Mouse (Mus musculus): ENCODE results near the gene Tnfrsf8. TPM values are rescaled to one million over a fixed set of nuclear protein-coding genes. Genes with fewer than 3 reads are reported as not detected.

The Tnfrsf8 gene
- polyA plus RNA-seq, 2 experiments, result 0.02 to 0.05 TPM

GRCm38 (mm10) chr4:145286369-145287120 is 28.4 kb downstream of the Tnfrsf8 start:
- Histone ChIP-seq H3K9me3 (ENCODE audit: control insufficient read depth, low read length) (no peaks in the 10 kb centered on the region), H3K27me3 (ENCODE audit: control insufficient read depth, insufficient read depth, low read length) (no peaks in the 10 kb centered on the region), H3K4me3 (ENCODE audit: insufficient read depth in 1 of 2, low read depth in 2 of 2, low read length in 2 of 2) (no peak overlapping the region), H3K4me2 (ENCODE audit: low read depth) (no peak overlapping the region), H3K4me1 (replicated peaks; ENCODE audit: control insufficient read depth in 2 of 2, insufficient read depth in 2 of 2, low read length in 1 of 2) (no peaks in the 10 kb centered on the region; a peak in 1 of 4 replicates), H3K27ac (no peak overlapping the region), H3K9ac (replicated peaks) (no peak overlapping the region), H3K36me3 (replicated peaks; ENCODE audit: control insufficient read depth, insufficient read depth, low read depth) (no peaks in the 10 kb centered on the region)
- WGBS (ENCODE audit: insufficient replicate concordance), result 31% methylated on average over 4 of the region's 4 CpGs
- DNase-seq (ENCODE audit: low read depth in 3 of 3, low spot score in 3 of 3) (peak; percentile 26 to 44 (median 41)), ATAC-seq (ENCODE audit: insufficient read depth) (peak; percentile 44)
- TF ChIP-seq EP300 (IDR thresholded peaks at IDR 0.05; ENCODE audit: low read depth) (no peak), CTCF (IDR thresholded peaks at IDR 0.05; ENCODE audit: low read depth) (peak; percentile 79)

- no peaks in the 10 kb centered on the region for H3K36me3 ChIP-seq (replicated peaks; ENCODE audit: control insufficient read depth, insufficient read depth, low read depth)
- no peaks in the 10 kb centered on the region; a peak in 1 of 4 replicates for H3K4me1 ChIP-seq (replicated peaks; ENCODE audit: control insufficient read depth in 2 of 2, insufficient read depth in 2 of 2, low read length in 1 of 2)
- no peak overlapping the region for H3K9ac ChIP-seq (replicated peaks)
- ATAC-seq (ENCODE audit: insufficient read depth), result no peak
- 69% methylated on average over 4 of the region's 4 CpGs for WGBS (ENCODE audit: insufficient replicate concordance)
- DNase-seq (ENCODE audit: low read depth in 3 of 3, low spot score in 3 of 3), result no peak
- TF ChIP-seq EP300 (IDR thresholded peaks at IDR 0.05; ENCODE audit: low read depth), result no peak
- TF ChIP-seq CTCF (IDR thresholded peaks at IDR 0.05; ENCODE audit: low read depth), result no peak
- H3K27me3 ChIP-seq (ENCODE audit: control insufficient read depth, insufficient read depth, low read length), result no peaks in the 10 kb centered on the region
- H3K4me3 ChIP-seq (ENCODE audit: insufficient read depth in 1 of 2, low read depth in 2 of 2, low read length in 2 of 2), result no peak overlapping the region
- no peak overlapping the region for H3K27ac ChIP-seq
- no peak overlapping the region for H3K4me2 ChIP-seq (ENCODE audit: low read depth)
- no peaks in the 10 kb centered on the region for H3K9me3 ChIP-seq (ENCODE audit: control insufficient read depth, low read length)
Measured at GRCm38 (mm10) chr4:145284675-145285074, 30.3 kb downstream of the Tnfrsf8 start.

- Histone ChIP-seq H3K9me3 (ENCODE audit: control insufficient read depth, low read length) (no peaks in the 10 kb centered on the region), H3K4me3 (ENCODE audit: insufficient read depth in 1 of 2, low read depth in 2 of 2, low read length in 2 of 2) (no peak overlapping the region), H3K4me2 (ENCODE audit: low read depth) (no peak overlapping the region), H3K27ac (no peak overlapping the region), H3K27me3 (ENCODE audit: control insufficient read depth, insufficient read depth, low read length) (no peaks in the 10 kb centered on the region), H3K36me3 (replicated peaks; ENCODE audit: control insufficient read depth, insufficient read depth, low read depth) (no peaks in the 10 kb centered on the region), H3K4me1 (replicated peaks; ENCODE audit: control insufficient read depth in 2 of 2, insufficient read depth in 2 of 2, low read length in 1 of 2) (no peaks in the 10 kb centered on the region; a peak in 1 of 4 replicates), H3K9ac (replicated peaks) (no peak overlapping the region)
- 48% methylated on average over 6 of the region's 6 CpGs for WGBS (ENCODE audit: insufficient replicate concordance)
- TF ChIP-seq CTCF (IDR thresholded peaks at IDR 0.05; ENCODE audit: low read depth), result no peak
- no peak for TF ChIP-seq EP300 (IDR thresholded peaks at IDR 0.05; ENCODE audit: low read depth)
- ATAC-seq (ENCODE audit: insufficient read depth) (no peak), DNase-seq (ENCODE audit: low read depth in 3 of 3, low spot score in 3 of 3) (no peak)
Measured at GRCm38 (mm10) chr4:145283441-145283840, 31.5 kb downstream of the Tnfrsf8 start.

DNA sequence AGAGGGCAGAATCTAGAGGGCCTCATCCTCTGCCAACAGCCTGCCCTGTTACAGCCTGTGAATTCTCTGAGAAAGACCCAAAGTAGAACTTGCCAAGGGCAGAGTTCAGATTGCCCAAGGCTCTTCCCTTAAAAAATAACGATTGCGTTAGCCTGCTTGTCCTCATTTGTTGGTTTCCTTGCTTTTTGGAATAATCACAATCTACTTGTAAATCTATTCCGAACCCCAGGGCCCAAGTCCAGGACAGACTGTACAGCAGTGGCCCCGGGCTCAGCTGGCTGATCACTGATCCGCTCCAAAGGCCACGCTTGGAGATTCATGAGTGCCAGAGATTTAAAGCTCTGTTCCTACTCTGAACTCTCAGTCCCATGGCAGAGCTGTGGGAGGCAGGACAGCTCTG is 34.0 kb downstream of the Tnfrsf8 start:
- H3K9ac ChIP-seq (replicated peaks), result no peak overlapping the region
- H3K4me3 ChIP-seq (ENCODE audit: insufficient read depth in 1 of 2, low read depth in 2 of 2, low read length in 2 of 2), result no peak overlapping the region
- no peaks in the 10 kb centered on the region for H3K36me3 ChIP-seq (replicated peaks; ENCODE audit: control insufficient read depth, insufficient read depth, low read depth)
- H3K27ac ChIP-seq, result no peak overlapping the region
- no peaks in the 10 kb centered on the region for H3K9me3 ChIP-seq (ENCODE audit: control insufficient read depth, low read length)
- H3K27me3 ChIP-seq (ENCODE audit: control insufficient read depth, insufficient read depth, low read length), result no peaks in the 10 kb centered on the region
- H3K4me2 ChIP-seq (ENCODE audit: low read depth), result no peak overlapping the region
- DNase-seq (ENCODE audit: low read depth in 3 of 3, low spot score in 3 of 3), result no peak
- TF ChIP-seq CTCF (IDR thresholded peaks at IDR 0.05; ENCODE audit: low read depth) (no peak), EP300 (IDR thresholded peaks at IDR 0.05; ENCODE audit: low read depth) (no peak)
- 66% methylated on average over 6 of the region's 6 CpGs for WGBS (ENCODE audit: insufficient replicate concordance)
- H3K4me1 ChIP-seq (replicated peaks; ENCODE audit: control insufficient read depth in 2 of 2, insufficient read depth in 2 of 2, low read length in 1 of 2), result no peaks in the 10 kb centered on the region; a peak in 1 of 4 replicates
- ATAC-seq (ENCODE audit: insufficient read depth), result peak; percentile 66

DNA sequence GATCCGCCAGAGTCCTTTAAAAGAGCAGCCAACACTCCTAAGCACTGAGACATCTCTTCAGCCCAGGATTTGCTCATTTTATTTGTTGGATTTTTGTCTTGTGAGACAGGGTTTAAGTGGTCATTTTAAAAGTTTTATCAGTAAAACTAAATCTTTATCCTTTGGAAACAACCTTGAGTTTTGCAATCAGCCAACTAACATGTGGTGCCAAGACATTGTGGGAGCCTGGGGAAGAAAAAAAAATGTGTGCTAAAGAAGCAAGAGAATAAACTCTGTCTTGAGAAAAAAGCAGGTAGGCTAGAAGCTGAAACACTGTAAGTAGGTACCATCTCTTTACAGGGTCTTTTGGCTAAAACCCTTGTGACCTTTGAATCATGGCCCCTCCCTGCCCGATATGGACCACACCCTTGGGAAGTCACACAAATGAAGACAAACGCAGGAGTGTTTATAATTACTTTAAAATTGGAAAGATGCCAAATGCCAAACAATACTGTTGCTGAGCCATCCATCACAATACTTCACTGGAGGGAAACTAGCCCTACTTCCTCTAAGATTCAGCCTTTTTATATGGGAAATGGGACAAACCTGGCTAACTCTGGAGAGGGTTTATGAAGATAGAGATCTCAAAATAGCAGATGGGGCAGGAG is 36.1 kb downstream of the Tnfrsf8 start:
- H3K27ac ChIP-seq, result no peak overlapping the region
- ATAC-seq (ENCODE audit: insufficient read depth) (no peak), DNase-seq (ENCODE audit: low read depth in 3 of 3, low spot score in 3 of 3) (no peak)
- TF ChIP-seq CTCF (IDR thresholded peaks at IDR 0.05; ENCODE audit: low read depth) (no peak), EP300 (IDR thresholded peaks at IDR 0.05; ENCODE audit: low read depth) (no peak)
- no peak overlapping the region for H3K4me3 ChIP-seq (ENCODE audit: insufficient read depth in 1 of 2, low read depth in 2 of 2, low read length in 2 of 2)
- 51% methylated on average over 3 of the region's 3 CpGs for WGBS (ENCODE audit: insufficient replicate concordance)
- H3K4me2 ChIP-seq (ENCODE audit: low read depth), result no peak overlapping the region
- no peaks in the 10 kb centered on the region; a peak in 1 of 4 replicates for H3K4me1 ChIP-seq (replicated peaks; ENCODE audit: control insufficient read depth in 2 of 2, insufficient read depth in 2 of 2, low read length in 1 of 2)
- H3K9ac ChIP-seq (replicated peaks), result no peak overlapping the region
- no peaks in the 10 kb centered on the region for H3K27me3 ChIP-seq (ENCODE audit: control insufficient read depth, insufficient read depth, low read length)
- no peaks in the 10 kb centered on the region for H3K9me3 ChIP-seq (ENCODE audit: control insufficient read depth, low read length)
- H3K36me3 ChIP-seq (replicated peaks; ENCODE audit: control insufficient read depth, insufficient read depth, low read depth), result no peaks in the 10 kb centered on the region

All from liver, embryonic 14.5 days (tissue).